Mouse (Mus musculus): Measurements from ENCODE around the gene Vmn2r15.

- TF ChIP-seq CTCF (IDR thresholded peaks at IDR 0.05; ENCODE audit: control insufficient read depth, insufficient read depth, low read length) (no peak), POLR2A (IDR thresholded peaks at IDR 0.05; ENCODE audit: borderline replicate concordance, control insufficient read depth, low read depth, low read length) (no peak)
Measured at GRCm38 (mm10) chr5:109329862-109330261, 32.4 kb upstream of the Vmn2r15 start, which contains the start of gene Vmn2r16.
